Mouse (Mus musculus) heart, postnatal 25 days (tissue): ENCODE results near the gene Smarcd3. TPM values are rescaled to one million over a fixed set of nuclear protein-coding genes. Genes with fewer than 3 reads are reported as not detected.

Source experiments
- DNase-seq: peaks from one replicate; pipeline ENCODE4 v3.0.0; 2022; ENCODE audit warnings: low spot score
- intact Hi-C: fragments of 180-260 bp; cut with DNase I; formaldehyde crosslinking; loops from one replicate; pipeline ENCODE4 v1.15.1; 2025
- total RNA-seq, 2 experiments: library from RNA; stranded (reverse); gene quantifications; 2 replicates each; pipeline ENCODE4 v1.2.3; 2021

The Smarcd3 gene
- 10 to 100 TPM; 69.0 to 69.3 TPM for total RNA-seq

GRCm38 (mm10) chr5:24623986-24624821 is at the start of gene Smarcd3:
Smarcd3 (minus strand) TSS chr5:24624411.
- intact Hi-C loops, result no loop called here
- DNase-seq, result no peak

GRCm38 (mm10) chr5:24661457-24661856 is 37.2 kb upstream of the Smarcd3 start:
- intact Hi-C loops, result no loop called here
- no peak for DNase-seq

- DNase-seq, result no peak
- intact Hi-C loops, result no loop called here
Measured at GRCm38 (mm10) chr5:24659708-24660423, 35.7 kb upstream of the Smarcd3 start.

- intact Hi-C loops, result no loop called here
- no peak for DNase-seq
Measured at GRCm38 (mm10) chr5:24657113-24657512, 32.9 kb upstream of the Smarcd3 start.

GRCm38 (mm10) chr5:24654491-24654890 is 30.3 kb upstream of the Smarcd3 start:
- DNase-seq, result no peak
- intact Hi-C loops, result loop anchor here (5.0 kb wide), 2 partner anchors 47 to 122 kb away; no protein-coding TSS in a partner anchor

- intact Hi-C loops, result loop anchor here (1.0 to 5.0 kb wide), 3 partner anchors 45 to 142 kb away; no protein-coding TSS in a partner anchor
- no peak for DNase-seq
Measured at GRCm38 (mm10) chr5:24652780-24653179, 28.6 kb upstream of the Smarcd3 start.

- intact Hi-C loops, result loop anchor here (1.0 to 5.0 kb wide), 3 partner anchors 45 to 142 kb away; no protein-coding TSS in a partner anchor
- peak; percentile 51 for DNase-seq
Measured at GRCm38 (mm10) chr5:24651768-24652752, 27.8 kb upstream of the Smarcd3 start.

DNA sequence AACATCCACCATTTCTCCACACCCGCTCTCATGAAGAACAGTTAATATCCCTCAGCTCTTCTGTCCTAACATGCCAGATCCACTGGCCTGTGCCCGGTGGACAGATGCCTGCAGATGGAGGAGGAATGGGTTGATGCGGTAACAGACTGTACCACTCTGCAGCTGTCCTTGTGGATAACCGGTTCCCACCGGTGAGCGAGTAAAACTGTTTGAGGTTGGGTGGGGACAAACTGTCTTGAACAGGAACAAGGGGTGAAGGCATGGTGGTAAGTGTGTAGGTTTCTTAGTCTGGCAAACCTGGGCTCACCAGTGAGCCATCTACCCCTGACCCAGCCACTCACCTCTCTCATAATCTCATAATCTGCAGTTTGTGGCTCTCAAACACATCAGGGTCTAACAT is 27.1 kb upstream of the Smarcd3 start:
- intact Hi-C loops, result loop anchor here (5.0 kb wide), 2 partner anchors 44 to 119 kb away; no protein-coding TSS in a partner anchor

DNA sequence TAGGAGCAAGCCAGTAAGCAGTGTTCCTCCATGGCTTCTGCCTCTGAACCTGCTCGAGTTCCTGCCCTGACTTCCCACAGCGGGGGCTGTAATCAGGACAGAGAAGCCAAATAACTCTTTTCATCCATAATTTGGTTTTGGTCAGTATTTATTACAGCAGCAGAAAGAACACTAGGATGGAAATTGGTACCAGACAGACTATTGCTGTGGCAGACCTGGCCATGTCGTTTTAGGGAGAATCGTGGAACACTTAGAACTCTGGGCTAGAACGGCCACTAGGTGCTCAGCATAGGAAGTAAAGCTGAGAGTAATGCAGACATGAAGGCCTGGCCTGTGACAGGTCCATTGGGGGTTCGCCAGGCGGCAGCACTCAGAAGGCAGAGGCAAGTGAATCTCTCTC is 25.5 kb upstream of the Smarcd3 start:
- DNase-seq, result no peak
- intact Hi-C loops, result loop anchor here (5.0 kb wide), 2 partner anchors 42 to 117 kb away; no protein-coding TSS in a partner anchor

More for the DNA sequence above, 27.1 kb upstream of the Smarcd3 start:
- no peak for DNase-seq

- intact Hi-C loops, result no loop called here
- no peak for DNase-seq
Measured at GRCm38 (mm10) chr5:24649231-24649630, 25.0 kb upstream of the Smarcd3 start.

DNA sequence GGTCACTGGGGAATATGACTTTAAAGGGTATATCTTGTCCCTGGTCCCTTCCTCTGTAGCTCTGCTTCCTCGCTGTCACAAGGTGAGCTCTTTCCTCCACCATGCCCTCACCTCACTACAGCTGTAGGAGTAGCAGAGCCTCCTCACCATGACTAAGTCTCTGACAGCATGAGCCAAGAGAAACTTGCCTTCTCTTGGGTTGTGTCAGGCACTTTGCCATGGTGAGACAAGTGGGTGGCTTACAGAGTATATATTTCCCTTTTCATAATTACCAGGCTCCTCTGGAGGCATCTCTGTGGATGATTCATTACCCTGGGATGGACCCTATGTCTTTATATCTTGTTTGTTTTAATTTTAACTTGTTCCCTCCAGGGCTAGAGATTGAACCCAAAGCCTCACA is 21.2 kb upstream of the Smarcd3 start:
- intact Hi-C loops, result no loop called here
- no peak for DNase-seq

GRCm38 (mm10) chr5:24639081-24639480 is 14.9 kb upstream of the Smarcd3 start:
- no peak for DNase-seq
- intact Hi-C loops, result no loop called here

DNA sequence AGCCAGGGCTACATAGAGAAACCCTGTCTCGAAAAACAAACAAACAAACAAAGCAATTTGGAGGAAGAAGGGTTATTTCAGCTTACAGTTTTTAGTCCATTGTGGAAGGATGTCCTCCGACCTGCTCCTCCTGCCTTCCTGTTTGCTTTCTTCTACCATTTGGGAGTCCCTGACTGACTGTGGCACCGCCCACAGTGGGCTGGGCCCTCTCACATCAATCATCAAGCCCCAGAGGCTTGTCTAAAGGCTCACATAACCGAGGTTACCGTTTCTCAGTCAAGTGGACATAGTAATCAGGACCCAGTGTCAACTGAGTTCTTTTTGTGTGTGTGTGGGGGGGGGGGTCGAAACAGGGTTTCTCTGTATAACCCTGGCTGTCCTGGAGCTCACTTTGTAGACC is 13.9 kb upstream of the Smarcd3 start:
- DNase-seq, result no peak
- intact Hi-C loops, result no loop called here

GRCm38 (mm10) chr5:24636987-24637386 is 12.8 kb upstream of the Smarcd3 start:
- no peak for DNase-seq
- intact Hi-C loops, result no loop called here

GRCm38 (mm10) chr5:24635526-24636141 is 11.4 kb upstream of the Smarcd3 start:
- DNase-seq, result no peak
- intact Hi-C loops, result no loop called here

GRCm38 (mm10) chr5:24635093-24635492 is 10.9 kb upstream of the Smarcd3 start:
- DNase-seq, result no peak
- intact Hi-C loops, result no loop called here

- intact Hi-C loops, result no loop called here
- DNase-seq, result no peak
Measured at GRCm38 (mm10) chr5:24629712-24630111, 5.5 kb upstream of the Smarcd3 start.

DNA sequence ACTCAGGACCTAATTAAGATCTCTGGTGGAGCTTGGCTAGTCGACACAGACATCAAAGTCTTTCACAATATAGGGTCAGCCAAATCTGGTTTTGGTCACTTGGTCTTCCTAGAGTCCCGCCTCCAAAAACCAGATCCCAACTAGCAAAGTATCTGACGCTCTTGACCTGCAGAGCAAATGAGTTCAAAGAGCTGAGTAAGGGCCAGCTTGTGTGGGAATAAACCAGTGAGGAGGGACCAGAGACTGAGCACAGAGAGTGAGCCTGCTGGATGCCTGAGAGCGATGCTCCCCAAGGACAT is 560 bp upstream of the Smarcd3 start:
- no peak for DNase-seq
- intact Hi-C loops, result no loop called here
